Mouse (Mus musculus): ENCODE data around the gene Cdh13. TPM values are rescaled to one million over a fixed set of nuclear protein-coding genes. Genes with fewer than 3 reads are reported as not detected.

The Cdh13 gene
- polyA plus RNA-seq, 1 experiment from 2014 or later, result 101 TPM

GRCm38 (mm10) chr8:118662001-118662829 is 378.7 kb downstream of the Cdh13 start:
- H3K9ac ChIP-seq (ENCODE audit: low read length), result no peak overlapping the region
- H3K27ac ChIP-seq (ENCODE audit: low read depth, low read length), result no peak overlapping the region
- no peak overlapping the region for H3K4me2 ChIP-seq (ENCODE audit: low read length)
- WGBS, result 89% methylated on average over 8 of the region's 8 CpGs
- 0 out of 2 replicates have a peak, but pooled peaks cover 3% of the 10 kb centered on the region for H3K9me3 ChIP-seq (replicated peaks; ENCODE audit: control insufficient read depth, low read length)
- H3K27me3 ChIP-seq (replicated peaks; ENCODE audit: control insufficient read depth, insufficient read depth, low read length), result no peaks in the 10 kb centered on the region
- no peaks in the 10 kb centered on the region for H3K36me3 ChIP-seq (ENCODE audit: control insufficient read depth, insufficient read depth, low read length)
- no peak for DNase-seq (ENCODE audit: low spot score)
- H3K4me3 ChIP-seq (ENCODE audit: low read depth, low read length), result no peak overlapping the region
- H3K4me1 ChIP-seq (ENCODE audit: control insufficient read depth, insufficient read depth, low read length), result no peaks in the 10 kb centered on the region
- no peak for ATAC-seq

GRCm38 (mm10) chr8:118665081-118665480 is 381.5 kb downstream of the Cdh13 start:
- H3K9me3 ChIP-seq (replicated peaks; ENCODE audit: control insufficient read depth, low read length), result 0 out of 2 replicates have a peak, but pooled peaks cover 3% of the 10 kb centered on the region
- H3K27me3 ChIP-seq (replicated peaks; ENCODE audit: control insufficient read depth, insufficient read depth, low read length), result no peaks in the 10 kb centered on the region
- WGBS, result 92% methylated on average over 5 of the region's 5 CpGs
- H3K36me3 ChIP-seq (ENCODE audit: control insufficient read depth, insufficient read depth, low read length), result no peaks in the 10 kb centered on the region
- H3K27ac ChIP-seq (ENCODE audit: low read depth, low read length), result no peak overlapping the region
- H3K9ac ChIP-seq (ENCODE audit: low read length), result no peak overlapping the region
- H3K4me1 ChIP-seq (ENCODE audit: control insufficient read depth, insufficient read depth, low read length), result no peaks in the 10 kb centered on the region
- DNase-seq (ENCODE audit: low spot score), result no peak
- H3K4me2 ChIP-seq (ENCODE audit: low read length), result no peak overlapping the region
- ATAC-seq, result no peak
- H3K4me3 ChIP-seq (ENCODE audit: low read depth, low read length), result no peak overlapping the region

- no peak for ATAC-seq
- Histone ChIP-seq H3K4me1 (ENCODE audit: control insufficient read depth, insufficient read depth, low read length) (no peaks in the 10 kb centered on the region), H3K9ac (ENCODE audit: low read length) (no peak overlapping the region), H3K4me3 (ENCODE audit: low read depth, low read length) (no peak overlapping the region), H3K27me3 (replicated peaks; ENCODE audit: control insufficient read depth, insufficient read depth, low read length) (no peaks in the 10 kb centered on the region), H3K36me3 (ENCODE audit: control insufficient read depth, insufficient read depth, low read length) (no peaks in the 10 kb centered on the region), H3K9me3 (replicated peaks; ENCODE audit: control insufficient read depth, low read length) (0 out of 2 replicates have a peak, but pooled peaks cover 3% of the 10 kb centered on the region), H3K27ac (ENCODE audit: low read depth, low read length) (no peak overlapping the region), H3K4me2 (ENCODE audit: low read length) (no peak overlapping the region)
- DNase-seq (ENCODE audit: low spot score), result peak; percentile 24
- 82% methylated on average over 4 of the region's 4 CpGs for WGBS
Observed at GRCm38 (mm10) chr8:118667736-118668135, 384.2 kb downstream of the Cdh13 start.

GRCm38 (mm10) chr8:118676233-118676632 is 392.7 kb downstream of the Cdh13 start:
- no peak for DNase-seq (ENCODE audit: low spot score)

GRCm38 (mm10) chr8:118679347-118679746 is 395.8 kb downstream of the Cdh13 start:
- no peak for ATAC-seq

More at GRCm38 (mm10) chr8:118676233-118676632, 392.7 kb downstream of the Cdh13 start:
- no peak for ATAC-seq
- no peaks in the 10 kb centered on the region for H3K36me3 ChIP-seq (ENCODE audit: control insufficient read depth, insufficient read depth, low read length)
- H3K4me1 ChIP-seq (ENCODE audit: control insufficient read depth, insufficient read depth, low read length), result no peaks in the 10 kb centered on the region
- 90% methylated on average over 6 of the region's 6 CpGs for WGBS
- H3K27ac ChIP-seq (ENCODE audit: low read depth, low read length), result no peak overlapping the region
- no peaks in the 10 kb centered on the region for H3K9me3 ChIP-seq (replicated peaks; ENCODE audit: control insufficient read depth, low read length)
- no peak overlapping the region for H3K9ac ChIP-seq (ENCODE audit: low read length)
- H3K27me3 ChIP-seq (replicated peaks; ENCODE audit: control insufficient read depth, insufficient read depth, low read length), result no peaks in the 10 kb centered on the region
- no peak overlapping the region for H3K4me2 ChIP-seq (ENCODE audit: low read length)
- H3K4me3 ChIP-seq (ENCODE audit: low read depth, low read length), result no peak overlapping the region

GRCm38 (mm10) chr8:118683386-118683785 is 399.9 kb downstream of the Cdh13 start:
- Histone ChIP-seq H3K36me3 (ENCODE audit: control insufficient read depth, insufficient read depth, low read length) (no peaks in the 10 kb centered on the region), H3K4me1 (ENCODE audit: control insufficient read depth, insufficient read depth, low read length) (peaks cover 7% of the 10 kb centered on the region; the same call in 1 of the 2 replicates), H3K9ac (ENCODE audit: low read length) (no peak overlapping the region), H3K4me3 (ENCODE audit: low read depth, low read length) (no peak overlapping the region), H3K27ac (ENCODE audit: low read depth, low read length) (no peak overlapping the region), H3K27me3 (replicated peaks; ENCODE audit: control insufficient read depth, insufficient read depth, low read length) (no peaks in the 10 kb centered on the region), H3K9me3 (replicated peaks; ENCODE audit: control insufficient read depth, low read length) (no peaks in the 10 kb centered on the region), H3K4me2 (ENCODE audit: low read length) (no peak overlapping the region)
- WGBS, result 21% methylated on average over 3 of the region's 3 CpGs
- ATAC-seq, result peak; percentile 40; the same call in 1 of the 2 replicates
- peak; percentile 55 for DNase-seq (ENCODE audit: low spot score)

More at GRCm38 (mm10) chr8:118679347-118679746, 395.8 kb downstream of the Cdh13 start:
- H3K4me3 ChIP-seq (ENCODE audit: low read depth, low read length), result no peak overlapping the region
- 88% methylated on average over 9 of the region's 9 CpGs for WGBS
- no peaks in the 10 kb centered on the region for H3K27me3 ChIP-seq (replicated peaks; ENCODE audit: control insufficient read depth, insufficient read depth, low read length)
- no peak overlapping the region for H3K9ac ChIP-seq (ENCODE audit: low read length)
- H3K4me1 ChIP-seq (ENCODE audit: control insufficient read depth, insufficient read depth, low read length), result peaks cover 7% of the 10 kb centered on the region; the same call in 1 of the 2 replicates
- no peak overlapping the region for H3K27ac ChIP-seq (ENCODE audit: low read depth, low read length)
- no peaks in the 10 kb centered on the region for H3K36me3 ChIP-seq (ENCODE audit: control insufficient read depth, insufficient read depth, low read length)
- H3K9me3 ChIP-seq (replicated peaks; ENCODE audit: control insufficient read depth, low read length), result no peaks in the 10 kb centered on the region
- no peak for DNase-seq (ENCODE audit: low spot score)
- H3K4me2 ChIP-seq (ENCODE audit: low read length), result no peak overlapping the region

- no peak overlapping the region for H3K27ac ChIP-seq (ENCODE audit: low read depth, low read length)
- H3K4me2 ChIP-seq (ENCODE audit: low read length), result no peak overlapping the region
- H3K4me3 ChIP-seq (ENCODE audit: low read depth, low read length), result no peak overlapping the region
- no peak overlapping the region for H3K9ac ChIP-seq (ENCODE audit: low read length)
- H3K4me1 ChIP-seq (ENCODE audit: control insufficient read depth, insufficient read depth, low read length), result peaks cover 7% of the 10 kb centered on the region; the same call in 1 of the 2 replicates
- DNase-seq (ENCODE audit: low spot score) (peak; percentile 22), ATAC-seq (no peak)
- no peaks in the 10 kb centered on the region for H3K9me3 ChIP-seq (replicated peaks; ENCODE audit: control insufficient read depth, low read length)
- 96% methylated on average over 1 of the region's 1 CpGs for WGBS
- H3K27me3 ChIP-seq (replicated peaks; ENCODE audit: control insufficient read depth, insufficient read depth, low read length), result no peaks in the 10 kb centered on the region
- H3K36me3 ChIP-seq (ENCODE audit: control insufficient read depth, insufficient read depth, low read length), result no peaks in the 10 kb centered on the region
Observed at GRCm38 (mm10) chr8:118685863-118686262, 402.3 kb downstream of the Cdh13 start.

GRCm38 (mm10) chr8:118689849-118690248 is 406.3 kb downstream of the Cdh13 start:
- no peak overlapping the region for H3K4me3 ChIP-seq (ENCODE audit: low read depth, low read length)
- no peak for DNase-seq (ENCODE audit: low spot score)
- no peaks in the 10 kb centered on the region for H3K9me3 ChIP-seq (replicated peaks; ENCODE audit: control insufficient read depth, low read length)
- no peak overlapping the region for H3K4me2 ChIP-seq (ENCODE audit: low read length)
- no peak for ATAC-seq
- no peak overlapping the region for H3K27ac ChIP-seq (ENCODE audit: low read depth, low read length)
- no peaks in the 10 kb centered on the region for H3K27me3 ChIP-seq (replicated peaks; ENCODE audit: control insufficient read depth, insufficient read depth, low read length)
- H3K36me3 ChIP-seq (ENCODE audit: control insufficient read depth, insufficient read depth, low read length), result no peaks in the 10 kb centered on the region
- 69% methylated on average over 1 of the region's 1 CpGs for WGBS
- H3K4me1 ChIP-seq (ENCODE audit: control insufficient read depth, insufficient read depth, low read length), result no peaks in the 10 kb centered on the region
- no peak overlapping the region for H3K9ac ChIP-seq (ENCODE audit: low read length)

- H3K4me3 ChIP-seq (ENCODE audit: low read depth, low read length), result no peak overlapping the region
- H3K9ac ChIP-seq (ENCODE audit: low read length), result no peak overlapping the region
- WGBS, result 94% methylated on average over 22 of the region's 22 CpGs
Observed at GRCm38 (mm10) chr8:118701312-118701880, 417.9 kb downstream of the Cdh13 start.

More at GRCm38 (mm10) chr8:118701312-118701880, 417.9 kb downstream of the Cdh13 start:
- no peak for ATAC-seq
- Histone ChIP-seq H3K4me1 (ENCODE audit: control insufficient read depth, insufficient read depth, low read length) (no peaks in the 10 kb centered on the region), H3K9me3 (replicated peaks; ENCODE audit: control insufficient read depth, low read length) (peaks cover 3% of the 10 kb centered on the region; the same call in 1 of the 2 replicates), H3K27me3 (replicated peaks; ENCODE audit: control insufficient read depth, insufficient read depth, low read length) (no peaks in the 10 kb centered on the region), H3K27ac (ENCODE audit: low read depth, low read length) (no peak overlapping the region), H3K36me3 (ENCODE audit: control insufficient read depth, insufficient read depth, low read length) (no peaks in the 10 kb centered on the region), H3K4me2 (ENCODE audit: low read length) (no peak overlapping the region)
- DNase-seq (ENCODE audit: low spot score), result no peak

Data from forebrain, embryonic 14.5 days (tissue).